Mouse (Mus musculus) lung, adult 18-20 months (tissue): ENCODE data around the gene Col9a1.

ENCODE experiments used
- DNase-seq, 2 experiments: peaks; one replicate each; pipeline ENCODE4 v3.0.0; 2022; ENCODE audit warnings: mixed read lengths in 2 of 2

Col9a1 gene

GRCm38 (mm10) chr1:24222981-24223612 is 45.7 kb downstream of the Col9a1 start:
- no peak for DNase-seq

DNA sequence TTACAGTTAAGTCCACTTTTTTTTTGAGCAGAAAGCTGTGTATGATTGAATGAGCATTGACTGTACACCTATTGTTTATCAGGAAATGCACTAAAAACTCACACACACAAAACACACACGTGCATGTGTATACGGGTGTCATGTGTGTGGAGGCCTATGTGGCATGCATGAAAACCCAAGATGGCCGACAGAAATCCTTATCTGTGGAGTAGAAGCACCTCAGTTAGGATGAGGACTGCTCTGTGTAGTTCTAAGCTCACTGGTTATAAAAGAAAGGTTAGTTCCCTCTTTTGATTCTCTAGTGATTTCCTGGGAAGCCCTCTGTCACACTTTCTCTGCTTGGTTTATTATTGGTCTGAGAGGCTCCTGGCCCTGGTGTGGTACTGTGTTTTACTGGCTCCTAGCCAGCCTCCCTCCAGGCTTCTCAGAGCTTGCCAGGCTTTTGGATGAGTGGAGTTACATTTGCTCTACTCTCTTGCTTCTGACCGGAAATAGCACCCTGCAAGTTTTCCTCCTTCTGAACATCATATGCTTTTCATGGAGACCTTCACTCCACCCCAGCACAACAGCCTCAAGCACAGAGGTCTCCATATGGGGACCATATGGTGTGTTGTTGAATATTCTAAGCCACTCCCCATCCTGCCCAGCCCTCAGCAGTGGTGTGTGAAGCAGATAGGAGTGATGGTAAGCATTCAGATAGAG is 48.6 kb downstream of the Col9a1 start:
- no peak for DNase-seq

DNA sequence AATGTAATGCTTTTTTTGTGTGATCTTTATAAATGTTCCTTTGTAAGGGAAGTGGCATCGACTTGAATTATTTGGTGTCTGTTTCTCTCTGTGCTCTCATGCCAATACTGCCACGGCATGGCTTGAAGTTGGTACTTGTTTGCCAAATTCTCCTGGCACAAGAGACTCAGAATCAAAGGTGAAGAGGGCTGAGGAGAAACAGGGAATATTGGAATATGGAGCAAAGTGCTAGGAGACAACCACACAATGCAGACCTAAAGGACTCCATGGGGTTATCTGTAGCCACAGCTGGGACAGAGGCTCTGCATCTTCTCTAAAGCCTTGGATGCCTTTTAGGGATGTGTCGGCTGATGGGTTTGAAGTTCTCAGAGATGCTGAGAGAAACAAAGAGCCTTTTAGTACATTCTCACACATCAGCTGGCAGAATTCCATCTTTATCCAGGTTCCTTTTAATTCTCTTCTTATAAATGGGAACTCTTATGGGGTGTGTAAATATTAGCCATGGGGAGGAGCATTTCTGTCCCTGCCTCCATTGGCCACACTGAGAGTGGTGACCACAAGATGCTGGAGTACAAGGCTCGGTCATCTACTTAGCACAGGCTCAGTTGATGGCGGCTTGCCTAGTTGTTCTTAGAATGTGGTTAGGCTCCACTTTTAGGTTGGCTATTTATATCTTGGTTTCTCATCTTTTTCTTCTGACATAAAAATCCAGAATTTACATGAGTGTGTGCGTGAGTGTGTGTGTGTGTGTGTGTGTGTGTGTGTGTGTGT is 49.7 kb downstream of the Col9a1 start:
- DNase-seq: no peak

DNA sequence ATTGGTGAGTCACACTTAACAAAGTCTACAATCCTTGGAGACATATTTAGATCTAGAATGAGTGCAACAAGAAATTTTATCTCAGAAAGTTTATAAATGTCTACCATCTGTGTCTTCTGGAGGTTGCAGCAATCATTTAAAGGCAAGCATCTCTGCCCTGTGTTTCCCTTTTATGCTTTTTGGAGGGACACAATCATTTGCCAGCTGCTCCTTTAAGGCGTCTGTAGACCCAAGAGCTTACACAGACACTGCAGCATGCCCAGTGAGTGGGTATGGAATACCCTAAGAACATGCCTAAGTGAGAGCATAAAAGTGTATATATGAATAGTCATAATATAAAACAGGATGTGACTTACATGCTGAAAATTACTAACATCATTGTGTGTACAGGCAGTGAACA is 52.1 kb downstream of the Col9a1 start:
- no peak for DNase-seq

- no peak for DNase-seq
Observed at GRCm38 (mm10) chr1:24230428-24230827, 53.0 kb downstream of the Col9a1 start.

GRCm38 (mm10) chr1:24231504-24232270 is 54.3 kb downstream of the Col9a1 start:
- DNase-seq: no peak

- no peak for DNase-seq
Observed at GRCm38 (mm10) chr1:24236330-24236729, 58.9 kb downstream of the Col9a1 start.

DNA sequence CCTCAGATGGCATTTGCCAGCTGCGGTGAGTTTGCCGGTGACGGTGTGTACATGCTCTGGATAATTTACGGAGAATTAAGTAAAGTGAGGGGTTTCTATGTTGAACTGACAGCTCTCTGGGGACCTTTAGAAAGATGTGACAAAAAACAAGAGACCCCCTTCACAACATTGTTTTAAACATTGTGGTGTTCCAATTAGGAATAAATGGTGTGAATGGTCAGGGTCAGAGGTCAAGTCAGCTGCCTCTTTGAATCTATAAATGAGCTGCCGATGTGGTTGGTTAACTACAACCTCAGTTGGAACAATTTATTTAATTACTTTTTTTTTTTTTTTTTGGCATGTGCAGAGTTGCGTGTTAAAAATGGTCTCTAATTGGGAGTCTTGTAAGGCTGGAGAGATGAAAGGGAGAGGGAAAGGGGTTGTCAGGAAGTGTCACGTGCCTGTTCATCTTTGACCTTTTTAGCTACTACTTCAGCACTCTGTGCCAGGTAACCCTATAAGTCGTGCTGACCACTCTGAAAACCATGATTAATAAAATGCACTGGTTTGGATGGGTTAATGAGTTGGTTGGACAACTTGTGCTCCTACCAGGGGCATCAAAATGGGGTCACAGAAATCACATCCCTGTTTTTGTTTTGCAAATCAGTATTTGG is 62.8 kb downstream of the Col9a1 start:
- DNase-seq: no peak

GRCm38 (mm10) chr1:24244931-24245330 is 67.5 kb downstream of the Col9a1 start:
- DNase-seq: no peak

- DNase-seq: no peak
Observed at GRCm38 (mm10) chr1:24245700-24246375, 68.4 kb downstream of the Col9a1 start.

GRCm38 (mm10) chr1:24248294-24249104 is 71.1 kb downstream of the Col9a1 start:
- DNase-seq: no peak

- peak in 1 of 2 experiments; percentile 3 for DNase-seq
Observed at GRCm38 (mm10) chr1:24249105-24249664, 71.8 kb downstream of the Col9a1 start.

DNA sequence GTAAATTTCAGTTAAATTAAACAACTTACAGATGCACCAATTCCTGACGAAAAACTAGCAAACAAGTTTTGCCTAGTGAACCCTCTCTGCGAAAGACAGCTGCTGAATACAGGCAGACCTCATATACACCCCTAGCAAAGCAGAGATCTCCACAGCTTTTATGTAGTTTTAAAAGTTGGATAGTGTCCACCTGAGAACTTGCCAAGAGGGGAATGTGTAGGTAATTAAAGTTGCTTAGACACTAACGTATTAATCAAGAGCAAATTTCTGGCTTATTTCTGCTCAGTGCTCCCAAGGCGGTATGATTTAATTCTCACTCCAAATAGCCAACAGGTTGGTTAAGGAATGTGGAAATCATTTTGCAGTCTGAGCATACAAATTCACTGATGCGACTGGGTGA is 80.6 kb downstream of the Col9a1 start:
- DNase-seq: no peak

- DNase-seq: no peak
Observed at GRCm38 (mm10) chr1:24259419-24259818, 82.0 kb downstream of the Col9a1 start.

- no peak for DNase-seq
Observed at GRCm38 (mm10) chr1:24261181-24261580, 83.8 kb downstream of the Col9a1 start.

GRCm38 (mm10) chr1:24267022-24267421 is 89.6 kb downstream of the Col9a1 start:
- DNase-seq: no peak

GRCm38 (mm10) chr1:24286360-24286759 is 109.0 kb downstream of the Col9a1 start:
- no peak for DNase-seq

DNA sequence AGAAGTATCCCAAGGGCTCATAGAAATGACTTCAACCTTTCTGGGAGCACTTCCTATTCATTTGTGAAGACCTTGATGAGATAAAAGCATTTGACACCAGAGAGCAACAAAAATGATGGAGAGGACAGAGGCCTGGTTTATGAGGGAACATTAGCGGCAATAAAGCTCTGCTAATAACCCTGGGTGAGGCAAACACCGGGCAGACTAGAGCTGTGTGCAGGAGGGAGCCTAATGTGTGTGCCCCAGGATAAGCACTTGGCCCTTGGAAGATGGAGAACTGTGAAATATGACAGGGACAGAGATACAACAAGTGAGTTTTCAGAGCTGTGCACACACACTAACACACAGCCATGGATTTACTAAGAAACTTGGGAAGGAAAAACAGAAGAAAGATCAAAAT is 115.1 kb downstream of the Col9a1 start:
- no peak for DNase-seq

DNA sequence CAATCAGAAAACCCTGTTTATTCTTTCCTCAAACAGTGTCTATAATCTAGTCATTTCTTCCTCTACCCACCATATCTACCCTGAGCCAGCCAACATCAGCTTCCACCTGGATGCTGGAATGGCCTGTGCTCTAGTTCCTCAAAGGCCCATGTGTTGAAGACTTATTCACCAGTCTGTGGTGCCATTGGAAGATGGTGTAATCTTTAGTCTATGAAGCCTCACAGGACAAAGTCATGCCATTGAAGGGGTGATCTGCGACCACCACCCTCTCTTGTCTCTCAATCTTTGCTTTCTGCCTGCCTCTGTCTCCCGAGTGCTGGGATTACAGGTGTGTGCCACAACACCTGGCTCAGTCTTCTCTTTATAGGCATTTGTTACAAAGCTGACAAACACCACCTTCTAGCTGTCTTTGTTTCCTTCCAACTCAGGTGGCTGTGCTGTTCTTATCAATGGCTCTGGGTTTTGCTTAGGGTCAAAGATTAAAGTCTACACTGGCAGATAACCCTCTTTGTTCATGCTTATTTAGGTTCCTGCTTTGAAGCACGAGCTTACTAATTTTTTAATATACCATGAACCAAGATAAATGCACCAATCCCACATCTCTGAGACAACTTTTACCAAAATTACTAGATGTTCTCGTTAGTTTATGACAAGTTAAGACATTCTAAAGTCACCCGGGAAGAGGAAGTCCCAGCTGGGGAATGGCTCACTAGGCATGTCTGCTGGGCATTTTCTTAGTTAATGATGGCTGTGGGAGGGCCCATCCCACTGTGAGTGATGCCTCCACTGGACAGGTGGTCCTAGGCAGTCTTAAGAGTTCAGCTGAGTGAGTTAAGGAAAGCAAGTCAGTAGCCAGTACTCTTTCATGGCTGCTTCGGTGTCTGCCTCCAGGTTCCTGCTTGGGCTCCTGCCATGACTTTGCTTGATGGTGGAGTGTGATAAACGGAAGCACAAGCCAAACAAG is 117.9 kb downstream of the Col9a1 start:
- no peak for DNase-seq
